Mouse (Mus musculus) heart, adult 2 months (tissue): ENCODE measurements at regions not wholly inside any gene's neighbourhood (a gene's known extent, or its start where the extent isn't known, plus 50 kb on each side); places are given as distances from the start of the nearest gene placed in this dataset.
A peak's percentile ranks its signal among the peaks of the same experiment; 100 is the strongest.

Experiments used
- DNase-seq, 2 experiments: peaks; one replicate each; pipeline ENCODE4 v3.0.0; 2021
- H3K27ac ChIP-seq: fragments of 200-600 bp; 2 replicates; pipeline ENCODE4 v1.8.1; 2022
- H3K27me3 ChIP-seq: fragments of 200-500 bp; 2 replicates; pipeline ENCODE4 v1.6.1; 2012; ENCODE audit warnings: mild to moderate bottlenecking, low read length, inconsistent platforms, mixed read lengths; ENCODE audit not compliant: control insufficient read depth, insufficient read depth
- H3K36me3 ChIP-seq: fragments of 200-500 bp; 2 replicates; pipeline ENCODE4 v1.6.1; 2012; ENCODE audit warnings: low read length, inconsistent platforms; ENCODE audit not compliant: control insufficient read depth, insufficient read depth
- H3K4me1 ChIP-seq: fragments of 200-500 bp; 2 replicates; pipeline ENCODE4 v1.6.1; 2011; ENCODE audit warnings: low read length; ENCODE audit not compliant: control insufficient read depth, insufficient read depth
- H3K4me3 ChIP-seq: fragments of 200-600 bp; 2 replicates; pipeline ENCODE4 v1.8.1; 2022
- H3K79me2 ChIP-seq: fragments of 200-500 bp; replicated peaks from 2 replicates; pipeline ENCODE4 v1.6.1; 2012; ENCODE audit warnings: mild to moderate bottlenecking, inconsistent platforms, low read length, moderate library complexity, mixed read lengths; ENCODE audit not compliant: control insufficient read depth, insufficient read depth
- H3K9ac ChIP-seq: fragments of 200-500 bp; 2 replicates; pipeline ENCODE4 v1.6.1; 2012; ENCODE audit warnings: low read depth, mild to moderate bottlenecking, control low read depth, inconsistent platforms, low read length, mixed read lengths
- CTCF ChIP-seq: fragments of 200-600 bp; IDR thresholded peaks from 2 replicates; pipeline ENCODE4 v1.8.1; 2022; ENCODE audit warnings: antibody characterized with exemption, mild to moderate bottlenecking, moderate library complexity
- EP300 ChIP-seq: fragments of 200-500 bp; IDR thresholded peaks from 2 replicates; pipeline ENCODE4 v1.6.1; 2011; ENCODE audit warnings: low read depth, low read length, control low read depth; ENCODE audit not compliant: insufficient read depth
- POLR2A ChIP-seq: fragments of 200-500 bp; IDR thresholded peaks from 2 replicates; pipeline ENCODE4 v1.6.1; 2011; ENCODE audit warnings: mild to moderate bottlenecking, low read depth, low read length, control low read depth; ENCODE audit not compliant: insufficient read depth
- WGBS: fragments of 180-500 bp; shearing (Covaris S2); methylation state at CpG from one replicate; pipeline ENCODE4 v1.1.7; 2018; 5-methylcytosine and 5-hydroxymethylcytosine counted together
- intact Hi-C: fragments of 180-260 bp; cut with DNase I; formaldehyde crosslinking; loops from one replicate; pipeline ENCODE4 v1.15.1; 2025

DNA sequence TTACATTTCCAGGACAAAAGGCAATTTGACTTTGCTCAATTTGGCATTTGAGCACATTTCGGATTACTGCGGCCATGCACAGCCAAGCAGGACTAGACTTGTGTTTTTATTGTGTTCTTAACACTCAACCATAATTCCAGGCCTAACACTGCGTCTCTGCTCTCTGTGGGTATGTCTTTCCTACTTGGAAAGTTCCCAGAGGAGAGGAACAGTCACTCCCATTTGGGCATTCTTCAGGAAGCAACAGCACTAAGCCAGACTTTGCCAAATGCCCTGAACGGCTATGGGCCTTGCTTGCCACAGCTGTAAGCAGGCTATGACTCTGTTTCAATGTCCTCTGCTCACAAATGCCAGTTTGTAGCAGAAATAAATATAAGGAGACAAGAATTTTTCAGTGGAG lies 56.5 kb upstream of the Pdk3 start:
- no peaks in the 10 kb centered on the region for H3K4me1 ChIP-seq
- no peaks in the 10 kb centered on the region for H3K79me2 ChIP-seq
- WGBS, result 68% methylated on average over 4 of the region's 4 CpGs
- H3K36me3 ChIP-seq, result no peaks in the 10 kb centered on the region
- H3K27me3 ChIP-seq, result no peaks in the 10 kb centered on the region
- no peak overlapping the region for H3K27ac ChIP-seq
- intact Hi-C loops, result loop anchor here (5.0 kb wide), 1 partner anchor 821 kb away; no protein-coding TSS in a partner anchor
- H3K9ac ChIP-seq, result no peak overlapping the region
- peak in 1 of 2 experiments; percentile 2 for DNase-seq
- TF ChIP-seq CTCF (no peak), POLR2A (no peak), EP300 (no peak)
- H3K4me3 ChIP-seq, result no peak overlapping the region

DNA sequence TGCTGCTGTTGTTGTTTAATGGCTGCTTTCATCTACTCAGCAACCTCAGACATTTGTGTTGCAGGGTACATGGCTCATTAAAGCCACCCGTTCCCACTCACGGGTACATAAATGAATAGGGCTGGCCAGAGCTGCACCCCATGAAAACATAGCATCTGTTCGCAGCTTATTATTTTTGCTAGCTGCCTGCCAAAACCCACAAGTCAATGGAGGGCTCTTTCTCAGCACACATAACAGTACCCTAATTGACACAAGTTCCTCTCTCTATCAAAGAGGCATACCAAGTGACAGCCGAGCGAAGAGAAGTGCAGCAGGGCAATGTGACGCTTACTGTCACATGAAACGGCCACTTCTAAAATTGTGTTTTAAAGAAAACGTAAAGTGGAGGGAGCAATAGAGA lies 57.0 kb upstream of the Pdk3 start:
- TF ChIP-seq POLR2A, result no peak
- TF ChIP-seq EP300, result no peak
- no peak for TF ChIP-seq CTCF

DNA sequence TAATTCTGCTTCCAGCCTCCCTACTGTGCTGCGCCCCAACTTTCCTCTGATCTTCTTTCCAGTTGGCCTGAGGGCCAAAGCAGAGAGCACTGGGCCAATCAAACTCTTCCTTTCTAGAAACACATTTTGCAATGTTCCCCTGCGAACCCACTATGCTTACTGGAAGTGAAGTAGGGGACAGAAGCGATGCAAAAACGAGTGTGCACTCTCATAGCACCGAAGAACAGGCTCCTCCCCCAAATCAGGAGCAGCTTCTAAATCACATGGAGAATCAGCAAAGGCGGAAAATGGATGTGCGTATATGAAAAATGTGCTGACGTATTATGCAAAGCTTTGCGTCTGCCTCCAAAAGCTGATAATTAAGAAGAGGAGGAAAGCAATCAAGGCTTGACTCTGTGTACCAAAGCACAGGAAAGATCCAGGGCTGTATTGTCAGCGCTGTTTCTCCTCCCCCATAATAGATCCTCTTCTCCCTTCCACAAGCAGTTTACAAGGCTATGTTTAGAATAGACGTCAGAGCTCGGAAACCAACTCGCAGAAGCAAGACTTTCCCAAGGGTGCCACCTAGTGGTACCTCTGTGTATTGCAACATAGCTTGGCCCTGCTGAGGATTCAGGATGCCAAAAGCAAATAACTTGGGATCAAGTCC lies 57.5 kb upstream of the Pdk3 start:
- Histone ChIP-seq H3K27me3 (no peaks in the 10 kb centered on the region), H3K9ac (peak overlapping the region; percentile 68), H3K36me3 (no peaks in the 10 kb centered on the region), H3K4me1 (no peaks in the 10 kb centered on the region), H3K27ac (peak overlapping the region; percentile 76), H3K4me3 (peak overlapping the region; percentile 31; the same call in 1 of the 2 replicates), H3K79me2 (no peaks in the 10 kb centered on the region)
- TF ChIP-seq POLR2A, result 0 out of 2 replicates have a peak, but pooled peaks have one; percentile 21
- TF ChIP-seq CTCF, result no peak; the same call in 1 of the 2 replicates
- TF ChIP-seq EP300, result no peak
- WGBS, result 27% methylated on average over 13 of the region's 13 CpGs
- intact Hi-C loops, result loop anchor here (1.0 to 5.0 kb wide), 2 partner anchors 96 to 822 kb away; no protein-coding TSS in a partner anchor
- peak; percentile 71 to 75 for DNase-seq

More for the DNA sequence above, 57.0 kb upstream of the Pdk3 start:
- Histone ChIP-seq H3K27ac (peak overlapping the region; percentile 76), H3K79me2 (no peaks in the 10 kb centered on the region), H3K9ac (no peak overlapping the region), H3K4me1 (no peaks in the 10 kb centered on the region), H3K36me3 (no peaks in the 10 kb centered on the region), H3K27me3 (no peaks in the 10 kb centered on the region), H3K4me3 (no peak overlapping the region)
- no peak for DNase-seq
- intact Hi-C loops, result loop anchor here (5.0 kb wide), 1 partner anchor 822 kb away; no protein-coding TSS in a partner anchor
- 67% methylated on average over 8 of the region's 8 CpGs for WGBS

DNA sequence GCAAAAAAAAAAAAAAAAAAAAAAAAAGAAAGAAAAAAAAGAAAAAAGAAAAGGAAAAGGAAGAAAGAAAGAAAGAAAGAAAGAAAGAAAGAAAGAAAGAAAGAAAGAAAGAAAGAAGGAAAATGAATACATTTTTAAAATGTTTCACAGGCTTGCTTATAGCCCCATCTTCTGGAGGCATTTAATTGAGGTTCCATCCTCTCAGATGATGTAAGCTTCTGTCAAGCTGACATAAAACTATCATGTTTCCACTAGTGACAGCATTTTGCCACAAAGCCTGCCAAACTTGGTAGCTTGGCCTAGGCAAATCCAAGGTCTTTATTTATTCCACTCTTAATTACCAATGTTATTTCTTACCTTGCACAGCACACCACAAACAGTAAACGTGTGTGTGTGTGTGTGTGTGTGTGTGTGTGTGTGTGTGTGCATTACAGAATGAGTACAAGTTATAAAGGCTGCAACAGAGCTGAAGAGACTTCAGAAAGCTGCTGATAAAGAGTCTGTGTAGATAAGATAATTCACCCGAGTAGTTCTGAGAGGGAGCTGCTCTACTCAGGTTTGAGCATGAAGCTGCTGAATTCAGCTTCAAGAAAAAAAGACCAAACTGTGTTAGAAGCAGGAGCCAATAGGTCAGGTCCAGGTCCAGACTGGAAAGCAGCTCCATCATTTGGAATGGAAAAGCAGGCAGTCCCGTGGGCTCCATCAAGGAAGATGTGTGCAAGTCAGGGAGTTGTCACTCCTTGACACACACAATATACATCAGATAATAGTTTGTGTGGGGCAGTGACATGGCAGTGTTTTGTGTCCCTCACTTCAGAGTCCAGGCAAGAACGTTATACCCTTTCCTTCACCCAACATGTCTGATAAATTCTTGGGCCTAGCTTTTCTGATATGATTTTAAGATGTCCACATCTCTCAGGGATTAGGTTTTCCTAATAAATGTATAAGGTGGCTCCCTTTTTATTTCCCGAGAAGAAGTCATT lies 65.1 kb upstream of the Pdk3 start:
- WGBS, result 49% methylated on average over 5 of the region's 5 CpGs
- Histone ChIP-seq H3K9ac (no peak overlapping the region), H3K36me3 (no peaks in the 10 kb centered on the region), H3K27me3 (no peaks in the 10 kb centered on the region), H3K4me3 (no peak overlapping the region), H3K79me2 (no peaks in the 10 kb centered on the region), H3K27ac (no peak overlapping the region), H3K4me1 (no peaks in the 10 kb centered on the region)
- intact Hi-C loops, result no loop called here
- DNase-seq, result no peak
- no peak for TF ChIP-seq EP300
- TF ChIP-seq POLR2A, result no peak
- no peak for TF ChIP-seq CTCF

DNA sequence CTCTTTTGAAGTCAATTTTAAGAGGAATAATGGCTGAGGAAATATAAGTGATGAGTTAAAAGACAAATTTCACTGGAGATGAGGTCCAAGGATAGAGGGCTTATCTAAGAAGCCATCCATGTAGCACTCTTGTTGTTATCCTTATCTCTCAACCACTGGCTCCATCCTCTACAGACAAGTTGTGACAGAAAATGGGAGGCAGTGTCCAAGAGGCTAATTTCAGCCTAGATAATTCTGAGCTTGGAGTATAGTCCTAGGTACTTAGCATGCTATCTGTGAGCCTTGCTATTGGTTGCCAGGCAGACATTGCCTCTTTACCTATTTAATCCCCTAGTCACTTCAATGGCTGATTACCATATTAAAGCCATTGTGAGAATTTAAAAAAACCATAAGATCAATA lies 65.2 kb upstream of the AU015836 start:
- H3K79me2 ChIP-seq, result no peaks in the 10 kb centered on the region
- intact Hi-C loops, result no loop called here
- H3K4me3 ChIP-seq, result no peak overlapping the region
- H3K27ac ChIP-seq, result no peak overlapping the region
- no peaks in the 10 kb centered on the region for H3K27me3 ChIP-seq
- DNase-seq, result no peak
- no peaks in the 10 kb centered on the region for H3K4me1 ChIP-seq
- TF ChIP-seq EP300 (no peak), CTCF (no peak), POLR2A (no peak)
- H3K9ac ChIP-seq, result no peak overlapping the region
- H3K36me3 ChIP-seq, result no peaks in the 10 kb centered on the region

DNA sequence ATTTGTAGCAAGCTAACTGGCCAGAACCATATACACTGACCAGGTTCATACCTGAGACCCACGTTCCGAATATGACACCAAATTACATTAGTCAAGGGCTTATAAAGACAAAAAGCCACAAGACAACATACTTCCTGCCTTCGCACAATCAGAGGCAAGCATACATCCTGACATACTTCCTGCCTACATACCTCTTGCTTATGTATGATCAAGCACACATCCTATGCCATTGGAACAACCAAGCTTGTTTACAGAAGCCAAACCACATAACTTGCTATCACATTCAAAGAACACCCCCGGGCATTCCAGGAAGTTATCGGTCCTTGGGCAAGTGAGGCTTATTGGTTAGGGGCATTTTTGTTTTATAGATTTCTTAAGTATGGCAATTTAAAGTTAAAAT lies 62.9 kb upstream of the AU015836 start:
- Histone ChIP-seq H3K4me1 (no peaks in the 10 kb centered on the region), H3K36me3 (no peaks in the 10 kb centered on the region), H3K27me3 (no peaks in the 10 kb centered on the region), H3K4me3 (no peak overlapping the region), H3K9ac (no peak overlapping the region), H3K27ac (no peak overlapping the region), H3K79me2 (no peaks in the 10 kb centered on the region)
- TF ChIP-seq CTCF (no peak), POLR2A (no peak), EP300 (no peak)
- no peak for DNase-seq
- WGBS, result 52% methylated on average over 5 of the region's 5 CpGs
- intact Hi-C loops, result no loop called here
